Mouse (Mus musculus) intestine, embryonic 15.5 days (tissue): Measurements from ENCODE around the gene Amhr2. TPM values are rescaled to one million over a fixed set of nuclear protein-coding genes. Genes with fewer than 3 reads are reported as not detected.
A peak's percentile ranks its signal among the peaks of the same experiment; 100 is the strongest.

ENCODE experiments used
- ATAC-seq: fragments of 200-750 bp; cut with Nextera tagmentation; 2 replicates; pipeline ENCODE4 v1.8.0; 2017; ENCODE audit warnings: moderate TSS enrichment, moderate library complexity
- H3K27ac ChIP-seq: fragments of 300-500 bp; sonication (generic); 2 replicates; pipeline ENCODE4 v1.5.1; 2015; ENCODE audit warnings: mild to moderate bottlenecking, inconsistent platforms
- H3K27me3 ChIP-seq: fragments of 300-500 bp; sonication (generic); replicated peaks from 2 replicates; pipeline ENCODE4 v1.6.1; 2015; ENCODE audit warnings: inconsistent platforms
- H3K36me3 ChIP-seq: fragments of 300-500 bp; sonication (generic); 2 replicates; pipeline ENCODE4 v1.6.1; 2015; ENCODE audit warnings: inconsistent platforms
- H3K4me1 ChIP-seq: fragments of 300-500 bp; sonication (generic); replicated peaks from 2 replicates; pipeline ENCODE4 v1.6.1; 2015; ENCODE audit warnings: inconsistent platforms
- H3K4me2 ChIP-seq: fragments of 300-500 bp; sonication (generic); replicated peaks from 2 replicates; pipeline ENCODE4 v1.6.1; 2015; ENCODE audit warnings: mild to moderate bottlenecking, inconsistent platforms
- H3K4me3 ChIP-seq: fragments of 300-500 bp; sonication (generic); replicated peaks from 2 replicates; pipeline ENCODE4 v1.5.1; 2015; ENCODE audit warnings: inconsistent platforms
- H3K9ac ChIP-seq: fragments of 300-500 bp; sonication (generic); 2 replicates; pipeline ENCODE4 v1.6.1; 2015; ENCODE audit warnings: inconsistent platforms
- H3K9me3 ChIP-seq: fragments of 300-500 bp; sonication (generic); 2 replicates; pipeline ENCODE4 v1.6.1; 2016; ENCODE audit warnings: inconsistent platforms
- WGBS: fragments of 180-500 bp; shearing (Covaris S2); methylation state at CpG from one replicate; pipeline ENCODE4 v1.1.7; 2015; 5-methylcytosine and 5-hydroxymethylcytosine counted together
- polyA plus RNA-seq: library from polyadenylated mRNA; unstranded; fragments of >200 nt; fragmentation: Nextera tagmentation; extraction: Ambion mirVana; gene quantifications from 2 replicates; pipeline ENCODE4 v1.2.1, GENCODE M21; 2015

The Amhr2 gene
- polyA plus RNA-seq, 1 experiment from 2014 or later = 0.54 TPM

DNA sequence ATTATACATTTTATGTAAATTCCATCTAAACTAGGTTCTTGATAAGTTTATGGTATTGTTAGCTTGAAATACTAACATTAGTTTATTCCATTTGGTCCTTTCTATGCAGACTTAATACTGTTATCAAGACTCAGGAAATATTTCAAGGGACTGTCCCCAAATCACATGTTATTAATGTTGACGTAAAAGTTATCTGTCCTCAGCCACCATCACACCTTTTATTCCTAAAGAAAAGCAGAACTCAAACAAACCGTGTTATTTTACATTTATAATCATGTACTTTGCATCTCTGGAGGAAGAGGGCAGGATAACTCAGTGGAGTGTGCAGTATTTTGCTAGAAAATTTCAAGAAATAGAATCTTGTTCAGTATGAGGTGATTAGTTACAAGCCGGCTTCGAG, 12.0 kb upstream of the Amhr2 start:
- Histone ChIP-seq H3K36me3 (peaks cover 30% of the 10 kb centered on the region), H3K9me3 (no peaks in the 10 kb centered on the region), H3K27ac (no peak overlapping the region), H3K27me3 (no peaks in the 10 kb centered on the region), H3K4me1 (no peaks in the 10 kb centered on the region), H3K4me2 (no peak overlapping the region), H3K4me3 (no peak overlapping the region), H3K9ac (no peak overlapping the region)
- WGBS = 94% methylated on average over 4 of the region's 4 CpGs
- ATAC-seq = no peak

DNA sequence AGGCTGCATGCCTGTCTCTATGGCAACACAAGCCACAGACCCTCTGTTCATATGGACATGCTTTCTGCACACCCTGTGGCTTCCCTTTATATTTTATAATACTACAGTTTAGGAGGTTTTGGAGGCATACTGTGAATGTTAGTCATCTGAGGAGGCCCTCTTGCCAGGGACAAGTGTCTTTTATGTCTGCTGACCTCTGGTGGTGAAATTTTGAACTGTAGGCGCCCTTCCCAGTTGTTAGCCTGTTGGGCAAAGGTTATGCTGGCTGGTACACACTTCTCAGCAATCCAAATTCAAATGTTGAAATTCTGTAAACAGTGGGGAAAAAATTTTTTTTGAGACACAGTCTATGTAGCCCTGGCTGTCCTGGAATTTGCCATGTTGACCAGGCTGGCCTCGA, 2.7 kb upstream of the Amhr2 start:
- Histone ChIP-seq H3K27me3 (no peaks in the 10 kb centered on the region), H3K9me3 (no peaks in the 10 kb centered on the region), H3K4me1 (0 out of 2 replicates have a peak, but pooled peaks cover 2% of the 10 kb centered on the region), H3K4me3 (no peak overlapping the region), H3K4me2 (no peak overlapping the region), H3K36me3 (no peaks in the 10 kb centered on the region), H3K27ac (no peak overlapping the region), H3K9ac (no peak overlapping the region)
- peak; percentile 64; the same call in 1 of the 2 replicates for ATAC-seq
- 45% methylated on average over 2 of the region's 2 CpGs for WGBS

DNA sequence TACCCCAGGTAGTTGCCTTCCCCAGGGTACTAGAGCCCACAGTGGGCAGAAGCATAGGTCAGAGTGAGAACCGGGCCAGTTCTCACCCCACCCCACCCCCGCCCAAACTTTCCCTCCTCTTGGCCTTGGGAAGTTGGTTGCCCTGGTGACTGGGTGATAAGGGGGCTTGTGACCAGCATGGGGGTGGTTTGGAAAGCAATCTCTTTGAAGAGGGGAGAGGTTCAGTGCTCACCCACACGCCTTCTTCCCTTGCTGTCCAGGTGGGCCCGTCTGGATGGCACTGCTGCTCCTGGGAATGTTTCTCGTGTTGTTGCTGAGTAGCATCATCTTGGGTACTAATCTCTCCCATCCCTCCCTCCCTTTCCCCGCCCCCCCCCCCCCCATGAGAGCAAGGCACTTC, 1.3 kb downstream of the Amhr2 start:
- 30% methylated on average over 5 of the region's 6 CpGs for WGBS
- no peak for ATAC-seq
- Histone ChIP-seq H3K36me3 (no peaks in the 10 kb centered on the region), H3K4me2 (no peak overlapping the region), H3K27ac (no peak overlapping the region), H3K27me3 (no peaks in the 10 kb centered on the region), H3K4me3 (no peak overlapping the region), H3K9ac (no peak overlapping the region), H3K4me1 (0 out of 2 replicates have a peak, but pooled peaks cover 2% of the 10 kb centered on the region), H3K9me3 (no peaks in the 10 kb centered on the region)

DNA sequence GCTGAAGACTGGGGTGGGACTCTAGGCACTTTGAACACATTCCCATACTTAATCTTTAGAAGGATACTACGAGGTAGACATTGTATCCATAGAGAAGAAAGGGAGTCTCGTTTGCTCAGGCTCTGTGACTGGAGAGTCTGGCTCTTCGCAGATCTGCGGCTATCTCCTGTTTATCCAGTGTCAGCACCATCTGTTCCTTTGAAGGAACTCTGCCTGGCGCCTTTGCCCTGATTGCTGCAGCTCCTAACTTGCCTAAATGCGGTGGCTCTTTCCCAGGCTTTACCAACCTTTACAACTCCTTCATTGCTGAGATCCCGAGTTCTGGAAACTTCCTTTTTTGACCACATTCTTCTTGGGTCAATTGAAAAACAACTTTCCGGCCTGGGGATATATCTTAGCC, 4.2 kb downstream of the Amhr2 start:
- ATAC-seq = no peak

DNA sequence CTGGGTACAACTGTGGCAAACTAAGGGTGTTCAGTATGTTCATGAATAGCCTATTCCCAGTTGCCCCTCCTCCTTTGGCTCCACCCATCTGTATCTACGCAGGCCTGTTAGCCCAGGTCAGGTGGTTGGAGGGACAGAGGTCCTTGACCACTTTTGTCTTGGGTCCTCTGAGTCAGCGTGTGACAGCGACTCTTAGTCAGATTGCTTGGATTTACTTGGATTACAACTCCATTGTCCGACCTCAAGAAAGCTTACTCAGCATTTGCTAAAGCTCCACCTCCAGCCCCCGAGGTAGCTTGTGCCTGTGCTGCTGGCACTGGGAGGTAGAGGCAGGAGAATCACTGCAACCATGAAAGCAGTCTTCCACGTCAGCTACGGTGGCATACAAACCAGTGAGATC, 5.8 kb downstream of the Amhr2 start:
- H3K4me3 ChIP-seq = no peak overlapping the region
- 0 out of 2 replicates have a peak overlapping the region, but pooled peaks have one; percentile 0 for H3K4me2 ChIP-seq
- WGBS = 33% methylated on average over 7 of the region's 7 CpGs
- H3K9me3 ChIP-seq = no peaks in the 10 kb centered on the region
- no peaks in the 10 kb centered on the region for H3K36me3 ChIP-seq
- no peaks in the 10 kb centered on the region for H3K4me1 ChIP-seq
- no peak overlapping the region for H3K9ac ChIP-seq
- ATAC-seq = peak; percentile 76
- H3K27ac ChIP-seq = no peak overlapping the region
- H3K27me3 ChIP-seq = no peaks in the 10 kb centered on the region

More for the DNA sequence above, 4.2 kb downstream of the Amhr2 start:
- no peak overlapping the region for H3K27ac ChIP-seq
- H3K4me2 ChIP-seq = no peak overlapping the region
- H3K9me3 ChIP-seq = no peaks in the 10 kb centered on the region
- no peak overlapping the region for H3K4me3 ChIP-seq
- no peaks in the 10 kb centered on the region for H3K27me3 ChIP-seq
- H3K9ac ChIP-seq = no peak overlapping the region
- no peaks in the 10 kb centered on the region for H3K36me3 ChIP-seq
- 55% methylated on average over 8 of the region's 8 CpGs for WGBS
- no peaks in the 10 kb centered on the region for H3K4me1 ChIP-seq

DNA sequence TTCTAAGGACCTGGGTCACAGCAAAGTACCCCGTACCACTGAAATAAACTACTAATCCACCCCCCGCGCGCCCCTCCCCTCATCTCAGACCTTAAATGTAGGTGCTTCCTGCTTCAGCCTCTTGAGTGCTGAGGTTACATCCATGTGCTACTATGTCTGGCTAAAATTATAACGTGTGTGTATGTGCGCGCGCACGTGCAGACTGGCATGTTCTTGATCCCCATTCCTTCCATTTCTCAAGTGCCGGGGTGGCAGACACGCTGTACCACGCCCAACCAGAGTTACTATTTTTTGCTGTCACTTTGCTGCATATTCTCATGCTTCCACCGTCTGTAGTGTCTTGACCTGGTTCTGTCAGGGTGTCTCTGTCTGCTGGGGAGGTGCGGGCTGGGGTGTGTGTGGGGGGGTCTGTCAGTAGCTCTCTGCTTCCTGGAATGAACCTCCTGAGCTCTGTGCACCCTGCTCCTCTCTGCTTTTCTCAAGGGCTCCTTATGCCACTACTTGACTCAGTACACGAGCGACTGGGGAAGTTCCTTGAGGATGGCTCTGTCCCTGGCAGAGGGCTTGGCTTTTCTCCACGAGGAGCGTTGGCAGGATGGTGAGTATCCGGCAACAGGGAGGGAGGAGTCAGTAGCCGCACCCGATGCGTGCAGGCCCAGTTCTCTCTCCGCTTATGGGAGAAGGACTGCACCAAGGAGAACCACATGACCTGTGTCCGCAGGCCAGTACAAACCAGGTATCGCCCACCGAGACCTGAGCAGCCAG, 6.7 kb downstream of the Amhr2 start:
- H3K9me3 ChIP-seq = no peaks in the 10 kb centered on the region
- WGBS = 76% methylated on average over 26 of the region's 26 CpGs
- H3K4me1 ChIP-seq = no peaks in the 10 kb centered on the region
- H3K36me3 ChIP-seq = no peaks in the 10 kb centered on the region
- H3K27ac ChIP-seq = no peak overlapping the region
- ATAC-seq = no peak
- no peak overlapping the region for H3K4me2 ChIP-seq
- H3K4me3 ChIP-seq = no peak overlapping the region
- H3K27me3 ChIP-seq = no peaks in the 10 kb centered on the region
- H3K9ac ChIP-seq = no peak overlapping the region

DNA sequence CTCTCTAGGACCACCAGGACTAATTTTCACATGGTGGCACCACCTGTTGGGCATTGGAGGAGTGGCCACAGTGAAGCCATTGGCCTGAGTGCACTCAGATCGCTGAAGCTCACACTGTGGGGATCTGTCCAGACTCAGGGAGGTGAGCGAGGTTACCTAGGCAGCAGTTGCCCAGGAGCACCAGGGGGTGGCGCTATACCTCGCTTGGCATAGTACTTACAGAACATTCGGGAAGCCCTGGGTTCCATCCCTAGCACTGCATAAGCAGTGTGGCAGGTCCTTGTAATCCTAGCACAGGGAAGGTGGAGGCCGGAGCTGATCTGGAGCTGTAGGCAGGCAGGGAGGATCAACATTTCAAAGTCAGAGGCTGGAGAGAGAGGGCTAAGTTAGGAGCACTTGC, 10.8 kb downstream of the Amhr2 start:
- 38% methylated on average over 6 of the region's 6 CpGs for WGBS

DNA sequence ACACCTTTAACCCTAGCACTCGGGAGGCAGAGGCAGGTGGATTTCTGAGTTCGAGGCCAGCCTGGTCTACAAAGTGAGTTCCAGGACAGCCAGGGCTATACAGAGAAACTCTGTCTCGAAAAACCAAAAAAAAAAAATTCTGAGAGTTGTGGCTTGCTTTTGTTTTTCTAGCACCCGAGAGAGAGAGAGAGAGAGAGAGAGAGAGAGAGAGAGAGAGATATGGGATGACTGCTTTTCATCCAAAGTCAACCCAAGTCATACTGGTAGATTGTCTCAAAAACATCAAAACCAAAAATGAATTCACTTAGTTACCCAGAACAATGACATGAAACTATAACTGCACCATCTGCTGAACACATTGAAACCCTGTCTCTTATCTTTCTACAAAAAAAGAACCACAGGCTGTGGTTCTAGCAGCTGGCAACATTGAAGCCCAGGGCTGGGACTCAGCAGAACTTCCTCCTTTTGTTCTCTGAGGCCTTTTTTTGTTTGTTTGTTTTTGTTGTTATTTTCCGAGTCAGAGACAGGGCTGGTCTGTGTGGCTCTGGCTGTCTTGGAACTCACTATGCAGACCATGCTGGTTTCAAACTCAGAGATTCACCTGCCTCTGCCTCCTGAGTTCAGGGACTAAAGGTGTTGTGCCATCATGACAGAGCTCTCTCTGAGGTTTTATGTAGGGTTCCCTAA, 13.0 kb downstream of the Amhr2 start:
- Histone ChIP-seq H3K27me3 (no peaks in the 10 kb centered on the region), H3K4me2 (peak overlapping the region; percentile 57), H3K9ac (no peak overlapping the region), H3K36me3 (0 out of 2 replicates have a peak, but pooled peaks cover 2% of the 10 kb centered on the region), H3K9me3 (no peaks in the 10 kb centered on the region), H3K4me3 (no peak overlapping the region), H3K4me1 (peaks cover 12% of the 10 kb centered on the region), H3K27ac (no peak overlapping the region)
- 0 out of 2 replicates have a peak, but pooled peaks have one; percentile 5 for ATAC-seq
- 67% methylated on average over 5 of the region's 5 CpGs for WGBS

More for the DNA sequence above, 10.8 kb downstream of the Amhr2 start:
- H3K4me2 ChIP-seq = no peak overlapping the region
- H3K27me3 ChIP-seq = no peaks in the 10 kb centered on the region
- H3K27ac ChIP-seq = no peak overlapping the region
- no peaks in the 10 kb centered on the region for H3K36me3 ChIP-seq
- peaks cover 9% of the 10 kb centered on the region; the same call in 1 of the 2 replicates for H3K4me1 ChIP-seq
- no peak for ATAC-seq
- H3K9me3 ChIP-seq = no peaks in the 10 kb centered on the region
- H3K4me3 ChIP-seq = no peak overlapping the region
- H3K9ac ChIP-seq = no peak overlapping the region

DNA sequence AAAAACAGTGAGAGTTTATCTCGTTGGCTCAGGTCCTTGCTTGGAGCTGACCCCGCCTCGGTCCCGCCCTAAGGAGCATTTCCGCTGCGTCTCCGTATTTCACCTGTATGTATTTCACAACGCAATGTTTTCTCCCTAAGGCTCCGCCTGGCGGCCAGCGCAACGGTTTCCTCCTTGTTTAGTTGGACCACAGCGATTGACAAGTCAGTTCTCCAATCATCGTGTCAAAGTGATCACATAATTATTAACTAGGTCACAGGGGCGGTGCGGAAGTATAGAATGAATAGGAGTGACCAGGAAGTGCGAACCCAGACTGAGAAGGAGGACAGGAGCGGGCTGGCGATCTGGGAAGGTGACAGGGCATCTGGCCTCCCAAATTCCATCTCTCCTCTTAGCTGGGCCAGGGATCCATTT, 13.7 kb downstream of the Amhr2 start, which contains the start of gene Prr13:
Prr13 (plus strand) TSS at position 125 of the 414 bp plus-strand sequence.
- Histone ChIP-seq H3K27me3 (no peaks in the 10 kb centered on the region), H3K9ac (peak within 1 kb of the TSS; percentile 21; the same call in 1 of the 2 replicates), H3K27ac (no peak within 1 kb of the TSS), H3K9me3 (no peaks in the 10 kb centered on the region), H3K4me3 (peak within 1 kb of the TSS; percentile 42), H3K4me1 (peaks cover 12% of the 10 kb centered on the region), H3K4me2 (peak within 1 kb of the TSS; percentile 57), H3K36me3 (0 out of 2 replicates have a peak, but pooled peaks cover 2% of the 10 kb centered on the region)
- peak; percentile 96 for ATAC-seq
- WGBS = under 1% methylated on average over 19 of the region's 19 CpGs

DNA sequence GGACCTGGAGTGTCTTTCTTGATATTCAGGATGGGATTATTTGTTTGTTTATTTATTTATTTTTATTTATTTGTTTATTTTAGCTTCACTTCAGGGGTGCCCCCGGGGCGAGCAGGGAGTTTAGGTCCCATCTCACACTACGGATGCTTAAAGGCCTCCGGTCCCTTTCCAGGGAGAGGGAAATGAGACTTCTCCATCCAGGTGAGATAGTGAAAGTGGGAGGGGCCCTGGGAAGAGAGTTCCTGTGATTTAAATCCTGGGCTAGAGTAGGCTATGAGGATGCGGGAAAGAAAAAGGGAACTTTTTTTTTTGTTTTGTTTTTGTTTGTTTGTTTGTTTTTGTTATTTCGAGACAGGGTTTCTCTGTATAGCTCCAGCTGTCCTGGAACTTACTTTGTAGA, 14.2 kb downstream of the Amhr2 start:
- Histone ChIP-seq H3K36me3 (0 out of 2 replicates have a peak, but pooled peaks cover 2% of the 10 kb centered on the region), H3K9ac (peak overlapping the region; percentile 21; the same call in 1 of the 2 replicates), H3K27me3 (no peaks in the 10 kb centered on the region), H3K9me3 (no peaks in the 10 kb centered on the region), H3K4me1 (peaks cover 12% of the 10 kb centered on the region), H3K4me2 (peak overlapping the region; percentile 57), H3K4me3 (peak overlapping the region; percentile 42), H3K27ac (no peak overlapping the region)
- WGBS = 24% methylated on average over 6 of the region's 6 CpGs
- ATAC-seq = peak; percentile 61

DNA sequence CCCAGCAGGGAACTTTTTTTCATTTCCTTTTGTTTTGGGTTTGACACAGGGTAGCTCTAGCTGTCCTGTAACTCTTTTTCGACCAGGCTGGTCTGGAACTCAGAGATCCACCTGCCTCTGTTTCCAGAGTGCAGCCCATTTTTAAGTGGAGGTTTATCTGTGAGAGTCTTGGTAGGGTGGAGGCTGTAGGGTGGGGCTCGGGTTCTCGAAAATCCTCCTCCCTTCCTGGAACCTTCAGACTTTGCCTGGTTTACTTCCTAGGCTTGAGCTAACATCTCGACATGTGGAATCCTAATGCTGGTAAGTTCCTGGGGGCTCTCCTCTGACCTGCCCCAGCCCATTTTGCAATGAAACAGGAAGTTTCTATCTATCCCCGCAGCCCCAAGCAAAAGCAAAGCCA, 14.7 kb downstream of the Amhr2 start:
- no peak overlapping the region for H3K9ac ChIP-seq
- H3K36me3 ChIP-seq = 0 out of 2 replicates have a peak, but pooled peaks cover 2% of the 10 kb centered on the region
- no peaks in the 10 kb centered on the region for H3K9me3 ChIP-seq
- no peaks in the 10 kb centered on the region for H3K27me3 ChIP-seq
- 44% methylated on average over 5 of the region's 5 CpGs for WGBS
- no peak overlapping the region for H3K27ac ChIP-seq
- H3K4me3 ChIP-seq = peak overlapping the region; percentile 42
- peaks cover 12% of the 10 kb centered on the region for H3K4me1 ChIP-seq
- peak; percentile 8; the same call in 1 of the 2 replicates for ATAC-seq
- peak overlapping the region; percentile 57 for H3K4me2 ChIP-seq

DNA sequence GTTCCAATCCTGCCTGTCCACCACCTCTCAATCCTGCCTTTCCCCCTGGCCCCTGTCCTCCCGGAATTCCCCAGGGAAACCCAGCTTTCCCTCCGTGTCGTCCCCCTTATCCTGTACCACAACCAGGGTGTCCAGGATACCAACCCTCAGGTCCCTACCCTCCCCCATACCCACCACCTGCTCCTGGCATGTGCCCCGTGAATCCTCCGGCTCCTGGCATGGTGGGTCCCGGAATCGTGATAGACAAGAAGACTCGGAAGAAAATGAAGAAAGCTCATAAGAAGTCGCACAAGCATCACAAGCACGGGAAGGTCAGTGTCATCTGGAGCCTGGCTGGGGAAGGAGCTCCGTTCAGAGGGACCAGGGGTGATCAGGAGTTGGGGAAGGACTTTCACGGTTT, 15.2 kb downstream of the Amhr2 start:
- no peaks in the 10 kb centered on the region for H3K27me3 ChIP-seq
- 0 out of 2 replicates have a peak overlapping the region, but pooled peaks have one; percentile 3 for H3K9ac ChIP-seq
- H3K27ac ChIP-seq = no peak overlapping the region
- peak overlapping the region; percentile 57 for H3K4me2 ChIP-seq
- ATAC-seq = no peak
- H3K36me3 ChIP-seq = 0 out of 2 replicates have a peak, but pooled peaks cover 2% of the 10 kb centered on the region
- 77% methylated on average over 12 of the region's 12 CpGs for WGBS
- H3K4me3 ChIP-seq = peak overlapping the region; percentile 42; the same call in 1 of the 2 replicates
- no peaks in the 10 kb centered on the region for H3K9me3 ChIP-seq
- peaks cover 12% of the 10 kb centered on the region for H3K4me1 ChIP-seq
